Mouse (Mus musculus) heart, embryonic 16.5 days (tissue): ENCODE results near the gene Cct8l1. TPM values are rescaled to one million over a fixed set of nuclear protein-coding genes. Genes with fewer than 3 reads are reported as not detected.

ENCODE experiments used
- ATAC-seq: fragments of 200-750 bp; cut with Nextera tagmentation; replicated peaks from 2 replicates; pipeline ENCODE4 v1.8.0; 2017; ENCODE audit warnings: moderate number of reproducible peaks; ENCODE audit not compliant: insufficient read depth, low FRiP score; ENCODE audit errors: extremely low read depth
- H3K27ac ChIP-seq: fragments of 300-500 bp; sonication (generic); 2 replicates; pipeline ENCODE4 v1.5.1; 2014; ENCODE audit warnings: mild to moderate bottlenecking, low read length, control low read depth, moderate library complexity
- H3K27me3 ChIP-seq: fragments of 300-500 bp; sonication (generic); 2 replicates; pipeline ENCODE4 v1.6.1; 2014; ENCODE audit warnings: low read length, mixed read lengths; ENCODE audit not compliant: control insufficient read depth, insufficient read depth
- H3K36me3 ChIP-seq: fragments of 300-500 bp; sonication (generic); 2 replicates; pipeline ENCODE4 v1.6.1; 2014; ENCODE audit not compliant: control insufficient read depth, insufficient read depth
- H3K4me1 ChIP-seq: fragments of 300-500 bp; sonication (generic); 2 replicates; pipeline ENCODE4 v1.6.1; 2014; ENCODE audit warnings: low read length, mixed read lengths; ENCODE audit not compliant: control insufficient read depth, insufficient read depth
- H3K4me2 ChIP-seq: fragments of 300-500 bp; sonication (generic); 2 replicates; pipeline ENCODE4 v1.6.1; 2014; ENCODE audit warnings: low read depth, mild to moderate bottlenecking, control low read depth, low read length
- H3K4me3 ChIP-seq: fragments of 300-500 bp; sonication (generic); 2 replicates; pipeline ENCODE4 v1.5.1; 2014; ENCODE audit warnings: mild to moderate bottlenecking, control low read depth, low read length
- H3K9ac ChIP-seq: fragments of 300-500 bp; sonication (generic); 2 replicates; pipeline ENCODE4 v1.6.1; 2014; ENCODE audit warnings: low read length, control low read depth
- H3K9me3 ChIP-seq: fragments of 300-500 bp; sonication (generic); replicated peaks from 2 replicates; pipeline ENCODE4 v1.6.1; 2016; ENCODE audit warnings: low read length; ENCODE audit not compliant: control insufficient read depth
- WGBS: fragments of 180-500 bp; shearing (Covaris S2); extraction: QIAGEN DNeasy Blood & Tissue Kit; methylation state at CpG from one replicate; pipeline ENCODE4 v1.1.7; 2014; 5-methylcytosine and 5-hydroxymethylcytosine counted together
- polyA plus RNA-seq: library from polyadenylated mRNA; unstranded; fragments of >200 nt; fragmentation: Nextera tagmentation; extraction: Ambion mirVana; gene quantifications from 2 replicates; pipeline ENCODE4 v1.2.1, GENCODE M21; 2015

The Cct8l1 gene
- polyA plus RNA-seq, 1 experiment from 2014 or later: 0.16 TPM

GRCm38 (mm10) chr5:25499423-25500398 is 16.2 kb upstream of the Cct8l1 start:
- peak overlapping the region; percentile 100 for H3K27ac ChIP-seq
- no peaks in the 10 kb centered on the region for H3K27me3 ChIP-seq
- peak overlapping the region; percentile 98 for H3K4me3 ChIP-seq
- peaks cover 9% of the 10 kb centered on the region for H3K4me1 ChIP-seq
- H3K36me3 ChIP-seq: no peaks in the 10 kb centered on the region
- H3K9me3 ChIP-seq: no peaks in the 10 kb centered on the region
- under 1% methylated on average over 74 of the region's 90 CpGs for WGBS
- peak overlapping the region; percentile 85 for H3K4me2 ChIP-seq
- ATAC-seq: peak; percentile 82
- peak overlapping the region; percentile 93 for H3K9ac ChIP-seq

DNA sequence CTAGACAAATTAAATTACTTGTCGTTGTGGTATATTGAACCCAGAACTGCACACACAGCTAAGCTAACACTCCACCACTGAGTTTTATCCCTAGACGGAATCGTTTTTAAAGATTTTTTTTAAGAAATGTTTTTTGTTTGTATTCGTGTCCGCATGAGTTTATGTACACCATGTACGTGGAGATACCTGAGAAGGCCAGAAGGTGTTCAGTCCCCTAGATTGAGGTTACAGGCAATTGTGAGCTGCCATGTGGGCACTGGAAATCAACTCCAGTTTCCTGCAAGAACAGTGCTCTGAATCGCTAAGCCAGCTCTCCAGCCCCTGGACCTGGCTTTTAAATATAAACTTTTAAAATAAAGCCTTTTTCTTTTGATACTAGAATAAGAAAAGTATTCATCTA is 15.2 kb upstream of the Cct8l1 start:
- Histone ChIP-seq H3K36me3 (no peaks in the 10 kb centered on the region), H3K9ac (peak overlapping the region; percentile 93), H3K4me2 (peak overlapping the region; percentile 85), H3K4me3 (no peak overlapping the region; the same call in 1 of the 2 replicates), H3K27ac (no peak overlapping the region), H3K9me3 (no peaks in the 10 kb centered on the region), H3K27me3 (no peaks in the 10 kb centered on the region), H3K4me1 (peaks cover 9% of the 10 kb centered on the region)
- no peak for ATAC-seq
- WGBS: 73% methylated on average over 7 of the region's 7 CpGs

DNA sequence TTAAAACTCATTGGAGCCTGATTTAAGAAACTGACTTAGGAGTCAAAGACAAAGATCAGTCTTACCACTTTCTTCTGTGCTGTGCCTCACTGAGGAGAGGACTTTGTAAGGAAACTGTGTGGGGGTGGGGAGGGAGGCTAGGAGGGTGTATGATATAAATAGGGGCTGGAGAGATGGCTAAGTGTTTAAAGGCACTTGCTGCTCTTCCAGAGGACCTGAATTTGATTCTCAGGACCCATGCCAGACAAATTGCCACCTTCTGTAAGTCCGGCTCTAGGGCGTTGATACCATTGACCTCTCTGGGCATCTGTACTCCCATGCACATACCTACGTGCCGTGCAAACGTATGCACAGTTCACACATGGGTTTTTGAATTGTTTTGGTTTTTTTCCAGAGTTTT is 9.8 kb upstream of the Cct8l1 start:
- no peak overlapping the region for H3K4me2 ChIP-seq
- no peaks in the 10 kb centered on the region for H3K36me3 ChIP-seq
- H3K27ac ChIP-seq: no peak overlapping the region
- H3K4me1 ChIP-seq: no peaks in the 10 kb centered on the region
- ATAC-seq: no peak
- 62% methylated on average over 5 of the region's 5 CpGs for WGBS
- no peaks in the 10 kb centered on the region for H3K27me3 ChIP-seq
- no peaks in the 10 kb centered on the region for H3K9me3 ChIP-seq
- H3K4me3 ChIP-seq: no peak overlapping the region
- no peak overlapping the region for H3K9ac ChIP-seq

GRCm38 (mm10) chr5:25516301-25516895 is 531 bp downstream of the Cct8l1 start:
- no peak overlapping the region for H3K27ac ChIP-seq
- no peaks in the 10 kb centered on the region for H3K27me3 ChIP-seq
- no peaks in the 10 kb centered on the region for H3K36me3 ChIP-seq
- H3K9ac ChIP-seq: no peak overlapping the region
- H3K4me2 ChIP-seq: no peak overlapping the region
- 95% methylated on average over 11 of the region's 11 CpGs for WGBS
- no peak for ATAC-seq
- no peaks in the 10 kb centered on the region for H3K4me1 ChIP-seq
- no peak overlapping the region for H3K4me3 ChIP-seq
- H3K9me3 ChIP-seq: no peaks in the 10 kb centered on the region

DNA sequence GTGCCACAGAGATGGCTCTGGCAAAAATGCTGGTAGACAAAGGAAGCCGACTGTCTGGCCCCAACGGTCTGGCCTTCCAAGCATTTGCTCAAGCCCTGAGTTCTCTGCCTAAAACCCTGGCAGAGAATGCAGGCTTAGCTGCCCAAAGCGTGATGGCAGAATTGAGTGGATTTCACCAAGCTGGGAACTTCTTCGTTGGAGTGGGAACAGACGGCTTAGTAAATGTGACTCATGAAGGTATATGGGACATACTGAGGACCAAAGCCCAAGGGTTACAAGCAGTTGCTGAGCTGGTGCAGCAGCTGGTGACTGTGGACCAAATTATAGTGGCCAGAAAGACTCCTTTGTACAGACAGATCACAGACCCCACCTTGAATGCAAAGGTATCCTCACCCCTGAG is 1.7 kb downstream of the Cct8l1 start:
- no peaks in the 10 kb centered on the region for H3K36me3 ChIP-seq
- H3K9me3 ChIP-seq: peaks cover 2% of the 10 kb centered on the region; the same call in 1 of the 2 replicates
- no peaks in the 10 kb centered on the region for H3K4me1 ChIP-seq
- H3K4me3 ChIP-seq: no peak overlapping the region
- no peaks in the 10 kb centered on the region for H3K27me3 ChIP-seq
- no peak overlapping the region for H3K27ac ChIP-seq
- H3K4me2 ChIP-seq: no peak overlapping the region
- no peak overlapping the region for H3K9ac ChIP-seq
- ATAC-seq: no peak
- WGBS: 85% methylated on average over 5 of the region's 5 CpGs

- Histone ChIP-seq H3K4me2 (no peak overlapping the region), H3K36me3 (no peaks in the 10 kb centered on the region), H3K27me3 (no peaks in the 10 kb centered on the region), H3K4me3 (no peak overlapping the region), H3K9me3 (peaks cover 2% of the 10 kb centered on the region; the same call in 1 of the 2 replicates), H3K4me1 (no peaks in the 10 kb centered on the region), H3K27ac (no peak overlapping the region), H3K9ac (no peak overlapping the region)
- 45% methylated on average over 3 of the region's 3 CpGs for WGBS
- no peak for ATAC-seq
These were observed 4.0 kb downstream of the Cct8l1 start for GRCm38 (mm10) chr5:25519820-25520219.

GRCm38 (mm10) chr5:25521461-25521860 is 5.6 kb downstream of the Cct8l1 start:
- no peak overlapping the region for H3K27ac ChIP-seq
- H3K4me3 ChIP-seq: no peak overlapping the region
- ATAC-seq: no peak
- H3K36me3 ChIP-seq: no peaks in the 10 kb centered on the region
- H3K4me1 ChIP-seq: no peaks in the 10 kb centered on the region; the same call in 1 of the 2 replicates
- H3K9ac ChIP-seq: no peak overlapping the region
- H3K9me3 ChIP-seq: peaks cover 2% of the 10 kb centered on the region; the same call in 1 of the 2 replicates
- 69% methylated on average over 5 of the region's 5 CpGs for WGBS
- no peak overlapping the region for H3K4me2 ChIP-seq
- H3K27me3 ChIP-seq: no peaks in the 10 kb centered on the region

DNA sequence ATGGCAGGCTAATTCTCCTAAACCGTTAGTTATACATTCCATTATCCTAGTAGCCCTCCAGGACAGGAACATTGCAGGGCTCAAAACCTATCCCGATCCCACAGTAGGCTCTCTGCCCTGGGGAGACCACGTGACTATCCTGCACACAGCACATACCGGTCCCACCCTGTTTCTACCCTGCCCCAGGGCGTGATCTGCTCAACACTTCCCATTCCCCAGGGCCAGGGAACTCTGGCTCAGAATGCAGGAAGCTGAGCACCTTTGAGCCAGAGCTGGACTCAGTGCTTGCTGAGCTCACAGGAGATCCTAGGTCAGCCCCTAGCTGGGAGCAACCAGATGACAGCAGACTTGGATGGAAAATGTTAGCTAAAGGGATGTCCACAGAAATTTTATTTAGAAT is 10.2 kb downstream of the Cct8l1 start:
- 40% methylated on average over 5 of the region's 5 CpGs for WGBS

GRCm38 (mm10) chr5:25526926-25527325 is 11.1 kb downstream of the Cct8l1 start:
- Histone ChIP-seq H3K27ac (no peak overlapping the region), H3K9me3 (peaks cover 2% of the 10 kb centered on the region; the same call in 1 of the 2 replicates), H3K4me1 (peaks cover 10% of the 10 kb centered on the region), H3K9ac (no peak overlapping the region), H3K4me3 (no peak overlapping the region), H3K27me3 (no peaks in the 10 kb centered on the region), H3K4me2 (no peak overlapping the region), H3K36me3 (no peaks in the 10 kb centered on the region)
- 29% methylated on average over 4 of the region's 4 CpGs for WGBS
- no peak for ATAC-seq

More for the DNA sequence above, 10.2 kb downstream of the Cct8l1 start:
- ATAC-seq: no peak
- Histone ChIP-seq H3K36me3 (no peaks in the 10 kb centered on the region), H3K4me3 (no peak overlapping the region), H3K4me1 (peaks cover 10% of the 10 kb centered on the region), H3K27me3 (no peaks in the 10 kb centered on the region), H3K4me2 (no peak overlapping the region), H3K27ac (no peak overlapping the region), H3K9ac (0 out of 2 replicates have a peak overlapping the region, but pooled peaks have one; percentile 9), H3K9me3 (peaks cover 2% of the 10 kb centered on the region; the same call in 1 of the 2 replicates)
